Mouse (Mus musculus) MN1 (cell line): ENCODE data around the gene Prkg1.

ENCODE experiments used
- DNase-seq: peaks from one replicate; pipeline ENCODE4 v3.0.0-alpha.2; 2016; ENCODE audit warnings: low spot score

Gene Prkg1

DNA sequence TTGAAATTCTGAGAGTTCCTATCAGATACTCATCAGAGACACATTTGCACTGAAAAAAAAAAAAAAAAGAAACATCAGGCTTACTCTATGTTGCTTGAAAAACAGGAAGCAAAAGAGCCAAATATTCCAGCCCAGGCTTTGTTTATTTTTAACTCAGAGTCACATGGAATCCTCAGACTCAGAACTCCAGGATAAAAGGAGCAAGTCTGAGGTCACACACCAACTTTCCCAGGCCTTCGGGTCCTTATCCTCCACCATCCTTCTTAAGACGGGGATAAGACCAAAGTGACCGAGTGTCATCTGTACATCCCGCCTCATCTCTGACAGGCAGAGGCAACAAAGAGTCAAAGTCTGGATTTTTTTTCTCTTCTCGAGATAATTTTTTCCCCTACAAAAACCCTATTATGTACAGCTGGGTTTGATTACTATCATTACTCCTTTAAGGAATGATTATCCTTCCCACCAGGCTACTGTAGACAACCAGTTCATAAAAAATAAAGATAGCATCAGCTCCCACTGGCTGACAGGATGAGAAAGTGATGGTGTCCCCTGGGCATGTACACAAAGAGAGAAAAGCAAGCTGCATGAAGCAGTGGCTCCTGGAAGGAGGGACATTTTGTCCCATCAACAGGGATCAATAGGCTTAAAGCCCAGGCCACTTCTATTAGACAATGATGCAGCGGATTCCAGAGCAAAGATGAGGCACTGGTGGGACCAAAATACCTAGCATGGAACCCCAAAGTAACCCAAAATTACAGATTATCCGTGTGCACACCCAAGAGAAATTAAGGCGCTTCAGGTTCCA lies 21.4 kb downstream of the Prkg1 start:
- DNase-seq: no peak

- DNase-seq: no peak
These were observed 49.9 kb downstream of the Prkg1 start for GRCm38 (mm10) chr19:31714900-31715299.

DNA sequence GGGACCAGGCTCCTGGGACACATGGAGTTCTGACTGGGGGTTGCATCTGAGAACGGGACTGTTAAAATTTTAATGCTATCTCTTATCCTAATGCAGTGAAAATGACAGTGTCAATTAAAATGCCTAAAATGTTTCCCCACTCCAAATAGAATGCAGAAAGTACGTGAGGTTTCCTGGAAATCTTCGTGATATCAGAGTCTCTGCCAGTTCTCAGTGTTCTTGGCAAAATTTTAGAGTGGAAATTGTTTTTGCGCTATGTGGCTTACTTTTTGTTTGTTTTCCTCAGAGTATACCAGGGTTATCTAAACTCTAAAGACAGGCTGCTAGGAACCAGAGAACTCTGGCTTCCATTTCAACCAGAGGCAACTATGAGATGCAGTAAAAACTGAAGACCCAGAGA lies 50.4 kb downstream of the Prkg1 start:
- DNase-seq: no peak

DNA sequence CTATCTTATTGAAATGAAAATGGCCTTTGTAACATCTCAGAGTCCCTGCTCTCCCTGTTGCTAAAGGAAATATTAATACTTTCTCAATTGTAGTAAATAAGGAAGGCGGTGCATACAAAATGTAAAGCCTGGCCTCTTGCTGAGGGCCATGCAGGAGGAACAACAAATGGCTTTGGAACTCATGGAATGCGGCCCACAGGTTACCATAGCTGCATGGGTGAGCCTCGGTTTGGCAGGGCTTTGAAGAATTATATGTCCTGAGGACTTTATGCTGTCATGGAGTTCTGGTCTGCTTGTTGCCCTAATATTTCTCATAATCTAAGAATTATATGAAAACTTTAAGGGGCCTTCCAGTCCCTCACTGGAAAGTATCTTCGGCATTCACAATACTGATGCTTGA lies 51.5 kb downstream of the Prkg1 start:
- DNase-seq: no peak

- no peak for DNase-seq
These were observed 54.5 kb downstream of the Prkg1 start for GRCm38 (mm10) chr19:31710336-31710735.

- no peak for DNase-seq
These were observed 60.8 kb downstream of the Prkg1 start for GRCm38 (mm10) chr19:31703991-31704390.

DNA sequence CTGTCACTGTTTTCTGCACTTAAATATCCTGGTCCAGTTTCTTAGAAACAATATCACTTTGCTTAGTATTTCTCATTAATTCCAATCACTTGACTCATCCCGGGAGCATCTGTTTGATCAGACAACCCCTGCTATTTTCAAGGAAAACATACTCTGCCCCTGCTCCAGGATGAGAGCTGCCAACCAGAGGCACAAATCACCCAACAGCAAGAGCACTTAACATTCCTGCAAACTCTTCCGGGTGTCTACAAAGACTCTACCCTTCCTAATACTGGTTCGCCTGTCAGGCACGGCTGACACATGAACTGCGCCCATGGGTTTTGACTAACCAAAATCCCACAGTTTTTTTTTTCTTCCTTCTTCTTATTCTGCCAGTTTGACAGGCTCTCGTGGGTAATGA lies 65.9 kb downstream of the Prkg1 start:
- DNase-seq: no peak

GRCm38 (mm10) chr19:31680821-31681220 lies 84.0 kb downstream of the Prkg1 start:
- DNase-seq: peak; percentile 69

GRCm38 (mm10) chr19:31678324-31678723 lies 86.5 kb downstream of the Prkg1 start:
- DNase-seq: peak; percentile 26

DNA sequence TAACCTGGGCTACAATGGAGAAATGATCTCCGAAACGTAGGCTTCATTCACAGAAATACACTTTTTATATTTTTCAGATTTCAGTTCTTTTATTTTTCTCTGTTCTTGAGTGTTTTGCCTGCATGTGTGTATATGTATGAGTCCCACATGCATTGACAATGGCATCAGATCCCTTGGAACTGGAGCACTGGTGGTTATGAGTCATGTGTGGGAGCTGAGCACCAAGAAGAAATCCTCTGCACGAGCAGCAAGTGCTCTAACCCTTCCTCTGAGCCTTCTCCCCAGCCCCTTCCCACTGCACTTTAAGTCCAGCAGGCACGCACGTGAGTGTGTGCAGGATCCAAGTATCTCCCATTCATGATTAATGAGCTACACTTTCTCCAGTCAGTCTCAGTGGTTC lies 93.1 kb downstream of the Prkg1 start:
- DNase-seq: no peak

GRCm38 (mm10) chr19:31665007-31665406 lies 99.8 kb downstream of the Prkg1 start:
- DNase-seq: no peak

GRCm38 (mm10) chr19:31664159-31664991 lies 100.5 kb downstream of the Prkg1 start:
- DNase-seq: no peak

DNA sequence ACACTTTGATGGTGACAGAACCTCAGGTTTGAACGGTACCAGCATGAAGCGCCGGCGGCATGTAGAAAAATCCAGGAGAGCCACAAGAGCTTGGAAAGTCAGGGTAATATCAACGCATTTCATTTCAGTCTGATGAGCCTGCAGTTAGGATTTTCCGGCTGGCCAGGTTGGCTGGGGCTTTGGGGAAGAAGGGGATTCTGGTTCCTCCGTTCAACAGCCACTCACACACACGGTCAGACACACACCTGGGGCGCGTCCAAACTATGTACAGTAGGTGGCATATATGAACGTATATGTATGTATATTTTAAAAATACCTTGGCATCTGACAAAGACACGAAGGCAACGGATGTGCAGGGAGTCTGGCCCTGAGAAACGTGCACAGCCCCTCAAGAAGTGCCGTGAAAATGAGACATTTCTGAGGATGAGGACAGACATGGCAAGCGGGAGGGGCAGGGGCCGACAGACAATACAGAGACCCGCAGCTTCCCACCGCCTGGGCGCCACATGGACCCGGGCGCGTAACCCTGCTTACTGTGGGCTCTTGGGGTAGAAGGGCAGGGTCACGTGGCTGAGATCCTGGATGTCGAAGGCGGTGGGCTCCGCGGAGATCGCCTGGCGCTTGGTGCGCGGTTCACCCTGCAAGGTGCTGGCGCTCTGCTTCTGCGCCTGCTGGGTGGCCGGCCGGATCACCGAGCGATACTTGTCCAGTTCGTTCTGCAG lies 101.2 kb downstream of the Prkg1 start:
- no peak for DNase-seq

DNA sequence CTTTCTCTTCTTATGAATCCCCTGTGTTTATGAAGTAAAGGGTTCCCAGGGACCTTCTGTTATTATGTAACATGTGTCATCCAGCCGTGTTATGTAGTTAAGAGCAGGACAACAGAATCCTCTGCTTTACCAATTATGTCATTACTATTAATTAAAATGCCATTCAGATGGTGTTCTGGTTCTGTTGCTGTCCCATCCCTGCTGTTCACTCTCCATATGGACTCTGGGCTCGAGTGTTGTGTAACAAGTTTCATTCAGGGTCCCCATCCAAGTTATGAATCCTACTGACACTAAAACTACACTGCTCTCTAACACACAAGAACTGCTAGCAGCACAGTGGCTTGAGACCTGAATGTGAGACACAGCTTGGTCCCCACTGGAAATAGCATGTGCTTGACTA lies 102.0 kb downstream of the Prkg1 start:
- no peak for DNase-seq

- no peak for DNase-seq
These were observed 106.0 kb downstream of the Prkg1 start for GRCm38 (mm10) chr19:31658751-31659397.

DNA sequence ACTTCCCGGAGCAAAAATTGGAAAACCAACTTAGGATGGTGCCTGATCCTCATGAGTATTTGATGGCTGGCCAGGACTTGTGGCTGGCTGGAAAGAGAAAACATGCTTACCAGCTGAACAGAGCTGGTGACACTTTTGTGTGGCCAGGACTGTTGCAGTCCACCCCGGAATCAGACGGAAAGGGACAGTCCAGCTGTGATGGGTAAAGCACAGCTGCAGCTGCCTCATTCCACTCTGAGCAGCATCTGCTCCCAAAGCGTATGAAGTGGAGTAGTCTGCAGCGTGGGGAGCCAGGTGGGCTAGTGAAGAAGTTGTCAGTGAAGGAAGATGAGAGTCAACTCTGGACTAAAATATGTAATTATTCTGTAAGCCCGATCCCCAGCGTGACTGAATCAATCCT lies 108.6 kb downstream of the Prkg1 start:
- no peak for DNase-seq

DNA sequence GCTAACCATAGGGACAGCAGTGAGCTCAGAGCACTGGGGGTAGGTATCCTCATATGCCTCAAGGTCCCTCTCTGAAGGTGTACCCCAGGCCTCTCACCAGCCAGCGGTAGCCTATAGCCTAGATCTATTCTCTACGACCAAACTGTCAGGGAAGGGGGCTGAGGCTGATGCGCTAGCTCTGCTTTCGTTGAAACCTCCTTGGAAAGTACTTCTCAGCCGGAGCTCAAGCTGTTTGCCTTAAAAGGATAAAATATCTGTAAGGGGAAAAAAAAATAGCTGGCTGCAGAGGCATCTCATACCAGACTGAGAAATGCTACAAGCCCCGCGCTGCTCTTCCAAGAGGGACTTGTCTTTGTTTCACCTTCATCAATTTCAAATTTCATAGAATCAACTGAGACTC lies 109.0 kb downstream of the Prkg1 start:
- DNase-seq: no peak

DNA sequence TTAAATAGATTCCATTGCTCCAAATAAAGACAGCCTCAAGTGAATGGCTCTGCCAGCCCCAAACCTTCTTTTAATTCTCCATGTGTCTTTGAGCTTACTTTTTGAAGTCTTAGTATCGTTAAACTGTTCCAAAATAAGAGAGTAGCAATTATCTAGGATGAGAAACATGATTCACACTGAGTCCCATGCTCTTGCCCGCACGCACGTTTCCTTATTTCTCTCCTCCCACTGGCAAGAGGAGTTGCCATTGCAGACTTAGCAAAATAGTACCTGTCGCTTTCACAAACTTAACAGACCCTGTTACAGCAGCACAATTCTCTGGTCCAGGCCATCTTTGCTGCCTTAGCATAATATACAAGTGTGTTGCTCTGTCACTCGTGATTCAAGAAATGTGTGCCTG lies 110.8 kb downstream of the Prkg1 start:
- DNase-seq: no peak

DNA sequence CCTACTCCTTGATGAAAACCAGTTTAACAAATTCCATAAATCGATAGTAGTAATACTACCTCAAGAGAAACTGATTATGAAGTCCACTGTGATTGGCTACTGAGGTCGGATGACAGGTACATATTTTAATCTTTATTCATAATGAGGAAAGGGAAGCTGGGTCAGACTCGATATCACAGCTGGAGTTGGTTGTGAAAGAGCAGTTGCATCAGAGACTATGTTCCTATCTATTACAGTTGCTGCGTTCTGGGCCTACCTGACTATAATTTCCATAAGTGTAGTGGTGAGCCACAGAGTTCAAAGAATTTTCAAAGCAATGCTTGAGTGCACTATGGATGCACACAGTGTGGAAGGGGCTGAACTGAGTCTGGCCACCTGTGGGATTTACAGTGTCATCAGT lies 114.4 kb downstream of the Prkg1 start:
- DNase-seq: no peak

DNA sequence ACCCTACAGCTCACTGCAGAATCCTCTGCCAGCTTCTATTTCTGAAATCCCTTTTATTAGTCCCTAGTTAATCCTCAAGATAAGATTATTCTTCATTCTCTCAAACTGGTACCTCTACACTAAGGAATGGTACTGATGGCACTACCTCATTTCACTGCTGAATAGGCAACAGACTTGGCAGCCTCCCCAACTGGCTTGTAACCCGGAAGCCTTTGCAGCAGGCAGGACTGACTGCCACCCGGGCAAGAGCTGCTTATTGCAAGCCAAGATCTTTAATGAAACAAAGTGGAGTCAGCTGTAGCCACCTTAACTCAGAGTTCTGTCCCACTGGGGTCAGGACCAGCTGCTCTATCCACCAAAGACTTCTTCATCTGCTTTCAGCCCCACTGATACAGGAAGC lies 117.3 kb downstream of the Prkg1 start:
- DNase-seq: peak; percentile 18

- DNase-seq: no peak
These were observed 133.6 kb downstream of the Prkg1 start for GRCm38 (mm10) chr19:31630899-31631869.
